In genomic region chr15:101352047-101352446, GRCm38 (mm10) we compare ENCODE assay signal across 27 mouse cellular contexts. TPM values are rescaled to one million over a fixed set of nuclear protein-coding genes. Genes with fewer than 3 reads are reported as not detected.
DNase-seq lines count a peak whose midpoint lies in the region; ATAC-seq and TF ChIP-seq lines count a peak whose summit lies in the region.
"Had no signal": no experiment of that assay in that cellular context is flagged by ENCODE, and none has a peak within 500 bp of the region (broad histone marks: within the 10 kb centered on the region; RNA-seq: fewer than 3 reads in every experiment).

No protein-coding gene starts in this region.

- TF ChIP-seq EP300 in stomach, postnatal 0 days (optimal IDR thresholded peaks at IDR 0.05): no peak

- no peak for DNase-seq in heart, postnatal 4 days
- DNase-seq in stomach, postnatal 0 days (ENCODE audit: low spot score): no peak
- DNase-seq in left cerebral cortex, adult 2 months (ENCODE audit: extremely low spot score in 1 of 2, low spot score in 2 of 2): no peak
- DNase-seq in cerebellum, postnatal 25 days: no peak
- DNase-seq: adrenal gland, adult 2 months; adrenal gland, postnatal 14 days; cerebellum, adult 11 months; cerebellum, adult 2 months; cerebellum, adult 9-11 months; cerebellum, postnatal 36 days; embryo, embryonic 11 days; gastrocnemius, postnatal 36 days; heart, adult 11 months had no signal

- no peak overlapping the region for H3K27ac ChIP-seq in heart, embryonic 13.5 days (replicated peaks)
- 0 out of 2 replicates have a peak overlapping the region, but pooled peaks have one; percentile 21 for H3K27ac ChIP-seq in stomach, embryonic 15.5 days
- H3K27ac ChIP-seq in stomach, postnatal 0 days (replicated peaks): no peak overlapping the region
- no peak overlapping the region for H3K27ac ChIP-seq in stomach, embryonic 16.5 days (ENCODE audit: low read length)
- H3K27ac ChIP-seq in left cerebral cortex, adult 2 months: no peak overlapping the region
- H3K27ac ChIP-seq: embryonic facial prominence, embryonic 13.5 days; forebrain, embryonic 12.5 days; forebrain, embryonic 15.5 days; hindbrain, embryonic 13.5 days had no signal

- 69% methylated on average over 13 of the region's 13 CpGs for WGBS in heart, embryonic 13.5 days
- 73% methylated on average over 13 of the region's 13 CpGs for WGBS in stomach, embryonic 15.5 days
- WGBS in stomach, postnatal 0 days: 84% methylated on average over 13 of the region's 13 CpGs
- WGBS in stomach, embryonic 16.5 days: 72% methylated on average over 13 of the region's 13 CpGs

- peaks cover 18% of the 10 kb centered on the region; the same call in 1 of the 2 replicates for H3K27me3 ChIP-seq in heart, embryonic 13.5 days (replicated peaks)
- H3K27me3 ChIP-seq in stomach, embryonic 15.5 days (replicated peaks): no peaks in the 10 kb centered on the region
- no peaks in the 10 kb centered on the region for H3K27me3 ChIP-seq in stomach, postnatal 0 days (ENCODE audit: control insufficient read depth, insufficient read depth, low read length)
- H3K27me3 ChIP-seq in stomach, embryonic 16.5 days (ENCODE audit: control insufficient read depth, insufficient read depth, low read length): no peaks in the 10 kb centered on the region
- H3K27me3 ChIP-seq: embryonic facial prominence, embryonic 13.5 days; forebrain, embryonic 12.5 days; forebrain, embryonic 15.5 days; hindbrain, embryonic 13.5 days had no signal

- no peak overlapping the region for H3K4me3 ChIP-seq in heart, embryonic 13.5 days
- H3K4me3 ChIP-seq in stomach, embryonic 15.5 days (replicated peaks): no peak overlapping the region
- H3K4me3 ChIP-seq in stomach, postnatal 0 days (ENCODE audit: low read depth, low read length): no peak overlapping the region
- no peak overlapping the region for H3K4me3 ChIP-seq in stomach, embryonic 16.5 days (replicated peaks; ENCODE audit: low read length)
- H3K4me3 ChIP-seq in left cerebral cortex, adult 2 months: no peak overlapping the region
- H3K4me3 ChIP-seq: embryonic facial prominence, embryonic 13.5 days; erythroblast, embryonic 14.5 days; forebrain, embryonic 12.5 days; forebrain, embryonic 15.5 days; hindbrain, embryonic 10.5 days; hindbrain, embryonic 13.5 days had no signal

- H3K36me3 ChIP-seq in heart, embryonic 13.5 days: no peaks in the 10 kb centered on the region
- H3K36me3 ChIP-seq in stomach, embryonic 15.5 days: no peaks in the 10 kb centered on the region
- no peaks in the 10 kb centered on the region for H3K36me3 ChIP-seq in stomach, postnatal 0 days (ENCODE audit: control insufficient read depth, insufficient read depth, low read length)
- no peaks in the 10 kb centered on the region for H3K36me3 ChIP-seq in stomach, embryonic 16.5 days (ENCODE audit: control insufficient read depth, insufficient read depth, low read length)
- H3K36me3 ChIP-seq: embryonic facial prominence, embryonic 13.5 days; forebrain, embryonic 12.5 days; forebrain, embryonic 15.5 days; hindbrain, embryonic 10.5 days; hindbrain, embryonic 13.5 days had no signal

- no peaks in the 10 kb centered on the region for H3K9me3 ChIP-seq in heart, embryonic 13.5 days
- H3K9me3 ChIP-seq in stomach, embryonic 15.5 days: no peaks in the 10 kb centered on the region
- H3K9me3 ChIP-seq in stomach, postnatal 0 days (ENCODE audit: control insufficient read depth, low read length): no peaks in the 10 kb centered on the region
- no peaks in the 10 kb centered on the region for H3K9me3 ChIP-seq in stomach, embryonic 16.5 days (replicated peaks; ENCODE audit: control insufficient read depth, low read length)
- H3K9me3 ChIP-seq: embryonic facial prominence, embryonic 13.5 days; forebrain, embryonic 12.5 days; forebrain, embryonic 15.5 days; hindbrain, embryonic 10.5 days; hindbrain, embryonic 13.5 days had no signal

- ATAC-seq in heart, embryonic 13.5 days (ENCODE audit: extremely low read depth, insufficient number of reproducible peaks, low FRiP score, low TSS enrichment): no peak
- peak; percentile 58; the same call in 1 of the 2 replicates for ATAC-seq in stomach, embryonic 15.5 days (ENCODE audit: insufficient read depth, low FRiP score, low read depth)
- no peak for ATAC-seq in stomach, postnatal 0 days (ENCODE audit: low FRiP score, low TSS enrichment)
- peak; percentile 73 for ATAC-seq in megakaryocyte, adult 5-6 weeks (ENCODE audit: poor library complexity, severe bottlenecking)
- ATAC-seq in stomach, embryonic 16.5 days (ENCODE audit: insufficient read depth, low FRiP score): no peak
- ATAC-seq: CD4-positive, CD25-positive, alpha-beta regulatory T cell, adult 4 months; forebrain, embryonic 15.5 days; hindbrain, embryonic 16.5 days had no signal

- peaks cover 25% of the 10 kb centered on the region for H3K4me1 ChIP-seq in heart, embryonic 13.5 days
- 0 out of 2 replicates have a peak, but pooled peaks cover 8% of the 10 kb centered on the region for H3K4me1 ChIP-seq in stomach, embryonic 15.5 days
- no peaks in the 10 kb centered on the region for H3K4me1 ChIP-seq in stomach, postnatal 0 days (replicated peaks; ENCODE audit: control insufficient read depth, insufficient read depth)
- no peaks in the 10 kb centered on the region; the same call in 1 of the 2 replicates for H3K4me1 ChIP-seq in stomach, embryonic 16.5 days (ENCODE audit: control insufficient read depth, insufficient read depth, low read length)
- H3K4me1 ChIP-seq: forebrain, embryonic 12.5 days; forebrain, embryonic 15.5 days; hindbrain, embryonic 13.5 days had no signal

- no peak overlapping the region for H3K4me2 ChIP-seq in heart, embryonic 13.5 days
- no peak overlapping the region for H3K4me2 ChIP-seq in stomach, embryonic 15.5 days
- no peak overlapping the region for H3K4me2 ChIP-seq in stomach, postnatal 0 days (replicated peaks; ENCODE audit: low read depth)
- H3K4me2 ChIP-seq in stomach, embryonic 16.5 days (ENCODE audit: low read depth, low read length): no peak overlapping the region
- H3K4me2 ChIP-seq: embryonic facial prominence, embryonic 13.5 days; forebrain, embryonic 12.5 days; forebrain, embryonic 15.5 days; hindbrain, embryonic 13.5 days had no signal

- TF ChIP-seq CTCF in stomach, postnatal 0 days (IDR thresholded peaks at IDR 0.05; ENCODE audit: low read depth): no peak
- no peak for TF ChIP-seq CTCF in left cerebral cortex, adult 2 months (IDR thresholded peaks at IDR 0.05)

- intact Hi-C loops in left cerebral cortex, adult 2 months (cut with DNase I): no loop called here

- H3K9ac ChIP-seq in heart, embryonic 13.5 days: peak overlapping the region; percentile 40
- H3K9ac ChIP-seq in stomach, embryonic 15.5 days: no peak overlapping the region
- no peak overlapping the region for H3K9ac ChIP-seq in stomach, postnatal 0 days (ENCODE audit: low read length)
- 0 out of 2 replicates have a peak overlapping the region, but pooled peaks have one; percentile 19 for H3K9ac ChIP-seq in stomach, embryonic 16.5 days (ENCODE audit: low read length)
- H3K9ac ChIP-seq: embryonic facial prominence, embryonic 13.5 days; forebrain, embryonic 12.5 days; forebrain, embryonic 15.5 days; hindbrain, embryonic 13.5 days had no signal

RNA-seq across cellular contexts. Expression of gene Krt80, which starts 17.9 kb away (rescaled TPM):
- 7.8 and 7.9 TPM in 2 replicates for polyA plus RNA-seq in heart, embryonic 13.5 days (2015; fragmentation: Nextera tagmentation; extraction: Ambion mirVana)
- 10 to 100 TPM; 10.1 to 11.2 TPM for total RNA-seq in heart, postnatal 4 days (2021)
- polyA plus RNA-seq in stomach, embryonic 15.5 days (2015; fragmentation: Nextera tagmentation; extraction: Ambion mirVana): 7.7 and 12.7 TPM in 2 replicates
- 63.0 and 75.8 TPM in 2 replicates for polyA plus RNA-seq in stomach, postnatal 0 days (2015; fragmentation: Nextera tagmentation; extraction: Ambion mirVana)
- 44.3 and 45.8 TPM in 2 replicates for total RNA-seq in megakaryocyte, adult 5-6 weeks (2015)
- 31.7 and 37.8 TPM in 2 replicates for total RNA-seq in megakaryocyte, adult 5-6 weeks (2017)
- 37.4 and 64.5 TPM in 2 replicates for polyA plus RNA-seq in stomach, embryonic 16.5 days (2015; fragmentation: Nextera tagmentation; extraction: Ambion mirVana)
- total RNA-seq in left cerebral cortex, adult 2 months (2021): 1 to 10 TPM; 2.9 to 3.9 TPM
- total RNA-seq: MEL had no signal
- polyA plus RNA-seq: erythroblast, embryonic 14.5 days; forebrain, embryonic 12.5 days had no signal

RNA-seq across cellular contexts. Expression of gene Krt7, which starts 58.8 kb away (rescaled TPM):
- 20.6 and 26.7 TPM in 2 replicates for polyA plus RNA-seq in heart, embryonic 13.5 days (2015; fragmentation: Nextera tagmentation; extraction: Ambion mirVana)
- 1 to 10 TPM; 9.3 to 10.0 TPM for total RNA-seq in heart, postnatal 4 days (2021)
- polyA plus RNA-seq in stomach, embryonic 15.5 days (2015; fragmentation: Nextera tagmentation; extraction: Ambion mirVana): 172 and 231 TPM in 2 replicates
- polyA plus RNA-seq in stomach, postnatal 0 days (2015; fragmentation: Nextera tagmentation; extraction: Ambion mirVana): 191 and 207 TPM in 2 replicates
- 0.85 and 1.1 TPM in 2 replicates for total RNA-seq in megakaryocyte, adult 5-6 weeks (2015)
- 1.5 and 2.8 TPM in 2 replicates for total RNA-seq in megakaryocyte, adult 5-6 weeks (2017)
- polyA plus RNA-seq in stomach, embryonic 16.5 days (2015; fragmentation: Nextera tagmentation; extraction: Ambion mirVana): 378 and 523 TPM in 2 replicates
- under 1 TPM; 0.09 to 0.48 TPM for total RNA-seq in left cerebral cortex, adult 2 months (2021)
- total RNA-seq: gastrocnemius, adult 8-10 months had no signal
- polyA plus RNA-seq: erythroblast, embryonic 14.5 days had no signal

RNA-seq across cellular contexts. Expression of gene 6030408B16Rik, which starts 59.0 kb away (rescaled TPM):
- 2.4 and 3.0 TPM in 2 replicates for polyA plus RNA-seq in heart, embryonic 13.5 days (2015; fragmentation: Nextera tagmentation; extraction: Ambion mirVana)
- 1 to 10 TPM; 4.3 to 4.6 TPM for total RNA-seq in heart, postnatal 4 days (2021)
- polyA plus RNA-seq in stomach, embryonic 15.5 days (2015; fragmentation: Nextera tagmentation; extraction: Ambion mirVana): 9.5 and 11.6 TPM in 2 replicates
- 2.4 TPM in 2 replicates for polyA plus RNA-seq in stomach, postnatal 0 days (2015; fragmentation: Nextera tagmentation; extraction: Ambion mirVana)
- not detected in 2 replicates for total RNA-seq in megakaryocyte, adult 5-6 weeks (2015)
- total RNA-seq in megakaryocyte, adult 5-6 weeks (2017): not detected in 2 replicates
- 9.4 and 9.5 TPM in 2 replicates for polyA plus RNA-seq in stomach, embryonic 16.5 days (2015; fragmentation: Nextera tagmentation; extraction: Ambion mirVana)
- total RNA-seq in left cerebral cortex, adult 2 months (2021): under 1 TPM; 0.30 to 0.41 TPM
- total RNA-seq: gastrocnemius, adult 8-10 months had no signal
- polyA plus RNA-seq: CD4-positive, CD25-positive, alpha-beta regulatory T cell, adult 4 months; erythroblast, embryonic 14.5 days had no signal

Comparison
In these comparisons a context has a peak if more than half of its experiments do, and no peak if none do; other contexts are left out.
1. ATAC-seq: peak in stomach, embryonic 15.5 days (single experiment) and megakaryocyte, adult 5-6 weeks (single experiment); none in heart, embryonic 13.5 days (single experiment), stomach, postnatal 0 days (single experiment) and stomach, embryonic 16.5 days (single experiment).
2. H3K9ac ChIP-seq: peak in heart, embryonic 13.5 days (single experiment) and stomach, embryonic 16.5 days (single experiment); none in stomach, embryonic 15.5 days (single experiment) and stomach, postnatal 0 days (single experiment).